Mouse (Mus musculus): ENCODE results near the gene Nmu.

Nmu gene

GRCm38 (mm10) chr5:76363453-76364104 is at the start of gene Nmu:
TSS of gene Nmu (minus strand) at chr5:76363788.
- DNase-seq: no peak

GRCm38 (mm10) chr5:76411697-76412096 is 48.1 kb upstream of the Nmu start:
- no peak for DNase-seq

DNA sequence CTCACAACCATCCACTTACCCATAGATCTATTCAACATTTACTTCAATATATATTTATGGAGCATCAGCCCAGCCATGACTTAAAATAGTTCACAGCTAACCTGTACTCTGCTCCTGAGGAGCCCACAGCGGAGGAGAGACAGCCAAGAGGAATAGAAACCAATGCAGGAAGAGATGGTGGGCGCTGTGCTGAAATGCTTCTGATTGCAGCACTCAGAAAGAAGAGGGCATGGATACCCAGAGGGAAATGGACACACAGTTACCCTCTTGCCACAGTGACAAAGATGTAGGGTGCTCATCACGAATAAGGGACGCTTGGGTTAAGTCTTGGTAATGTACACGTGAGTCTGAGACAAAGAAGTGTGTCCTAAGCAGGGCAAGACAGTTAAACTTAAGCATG is 30.8 kb upstream of the Nmu start:
- no peak for DNase-seq

- DNase-seq: no peak
Measured at GRCm38 (mm10) chr5:76389041-76389795, 25.6 kb upstream of the Nmu start.

DNA sequence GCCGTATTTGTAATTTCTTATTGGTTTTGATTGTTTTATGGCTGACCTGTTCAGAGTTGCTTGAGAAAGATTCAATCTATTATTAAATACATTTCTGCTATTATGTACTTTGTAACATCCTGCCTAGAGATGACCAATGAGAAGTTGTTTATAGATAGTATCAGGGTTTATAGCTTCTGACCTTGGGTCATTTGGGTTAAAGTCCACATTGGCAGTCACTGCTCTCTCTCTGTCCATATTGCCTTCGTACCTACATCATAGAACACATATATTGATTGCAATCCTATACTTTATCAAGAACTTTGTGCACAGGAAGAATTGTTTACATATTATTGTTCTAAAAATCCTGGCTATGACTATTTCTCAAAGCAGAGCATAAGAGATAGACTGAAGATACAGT is 24.9 kb upstream of the Nmu start:
- no peak for DNase-seq

GRCm38 (mm10) chr5:76383673-76384072 is 20.1 kb upstream of the Nmu start:
- no peak for DNase-seq

DNA sequence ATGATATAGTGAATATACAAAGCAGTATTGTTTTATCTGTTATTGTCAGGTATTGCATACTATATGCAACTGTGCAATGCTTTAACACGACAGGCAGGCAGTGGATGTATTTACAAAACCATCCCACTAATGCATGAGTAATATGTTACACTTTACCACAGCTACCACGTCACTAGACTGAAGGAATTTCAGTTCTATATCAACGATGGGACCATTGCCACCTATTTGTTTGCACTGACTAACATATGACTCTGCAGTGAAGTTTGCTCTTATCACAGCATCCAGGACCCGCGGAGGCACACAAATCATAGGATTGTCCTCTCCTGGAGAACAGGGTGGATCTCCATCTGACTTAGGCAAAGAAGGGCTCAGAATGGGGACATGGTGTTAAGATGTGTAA is 18.2 kb upstream of the Nmu start:
- DNase-seq: no peak

DNA sequence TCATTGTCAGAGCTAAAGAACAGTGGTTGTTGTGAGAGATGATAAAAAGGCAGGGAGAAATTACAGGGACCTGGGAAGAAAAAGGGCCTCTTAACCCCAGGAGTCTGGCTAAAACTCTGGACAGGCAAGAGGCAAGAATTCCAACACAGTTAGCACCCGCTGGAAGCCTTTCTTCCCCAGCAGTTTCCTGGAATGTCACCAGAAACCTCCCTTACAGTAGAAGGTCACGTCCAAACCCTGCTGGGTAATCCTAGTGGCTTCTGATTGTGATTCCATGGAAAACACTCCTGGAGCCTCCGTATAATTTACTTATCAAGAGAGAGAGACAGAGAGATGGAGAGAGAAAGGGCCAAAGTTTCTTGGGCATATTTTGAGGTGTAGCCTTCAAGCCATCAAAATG is 15.6 kb upstream of the Nmu start:
- no peak for DNase-seq

DNA sequence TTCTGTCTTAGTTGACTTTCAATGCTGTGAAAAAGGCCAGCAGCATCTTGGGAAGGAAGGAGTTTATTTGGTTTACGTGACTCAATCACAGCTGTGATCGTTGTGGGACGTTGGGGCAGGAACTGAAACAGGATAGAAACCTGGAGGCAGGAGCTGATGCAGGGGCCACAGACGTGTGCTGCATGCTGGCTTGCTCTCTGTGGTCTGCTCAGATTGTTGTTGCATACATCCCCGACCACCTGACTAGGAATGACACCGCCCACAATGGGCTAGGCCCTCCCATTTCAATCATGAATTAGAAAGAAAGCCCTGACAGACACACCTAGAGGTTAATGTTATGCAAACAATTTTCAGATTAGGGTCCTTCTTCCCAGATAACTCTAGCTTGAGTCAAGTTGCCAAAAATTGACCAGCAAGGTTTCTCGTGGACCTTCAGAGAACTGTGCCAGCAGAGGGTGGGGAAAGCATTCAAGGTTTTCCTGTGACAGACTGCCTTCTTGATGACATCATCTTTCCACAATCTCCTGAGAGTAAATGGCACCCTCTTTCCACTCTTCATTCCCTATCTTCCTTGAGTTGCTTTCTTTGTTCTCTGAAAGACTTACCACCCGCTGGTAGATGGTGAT is 5.7 kb upstream of the Nmu start:
- DNase-seq: no peak

DNA sequence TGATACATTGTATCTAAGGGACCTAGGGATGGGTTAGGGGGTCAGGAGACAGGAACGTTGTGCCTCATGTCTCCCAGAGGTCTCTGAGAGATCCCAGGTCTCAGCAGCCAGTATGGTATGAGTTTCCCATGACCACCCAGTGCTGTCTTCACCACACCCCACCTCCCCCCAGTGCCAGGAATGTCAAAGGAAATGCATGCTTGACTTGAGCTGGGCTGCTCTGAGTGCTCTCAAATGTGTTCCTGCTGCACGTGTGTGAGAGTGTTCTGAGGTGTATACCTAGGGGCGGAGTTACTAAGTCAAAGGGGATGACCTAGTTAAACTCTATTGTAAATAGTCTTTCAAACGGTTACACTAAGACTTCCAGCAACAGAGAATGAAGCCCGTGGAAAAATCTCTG is 1.8 kb upstream of the Nmu start:
- no peak for DNase-seq

- no peak for DNase-seq
Measured at GRCm38 (mm10) chr5:76360786-76361185, 2.8 kb downstream of the Nmu start.

- no peak for DNase-seq
Measured at GRCm38 (mm10) chr5:76360057-76360456, 3.5 kb downstream of the Nmu start.

- DNase-seq: no peak
Measured at GRCm38 (mm10) chr5:76351953-76352611, 11.5 kb downstream of the Nmu start.

DNA sequence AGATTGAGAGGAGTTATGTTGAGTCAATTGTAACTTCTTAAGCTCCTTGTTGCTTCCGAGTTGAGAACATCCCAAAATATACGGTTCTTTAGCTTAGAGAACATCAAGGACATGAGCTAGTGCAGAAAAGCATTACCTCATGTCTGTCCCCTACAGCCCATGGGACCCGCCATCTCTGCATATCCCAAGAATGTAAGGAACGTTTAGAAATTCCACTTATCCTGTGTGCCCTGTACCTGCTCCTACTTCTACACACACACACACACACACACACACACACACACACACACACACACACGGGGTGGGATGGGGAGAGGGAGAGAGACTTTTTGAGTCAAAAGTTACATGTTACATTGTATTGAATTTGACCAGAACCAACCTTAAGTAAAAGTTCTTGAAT is 12.1 kb downstream of the Nmu start:
- no peak for DNase-seq

GRCm38 (mm10) chr5:76346137-76346536 is 17.5 kb downstream of the Nmu start:
- DNase-seq: no peak

- no peak for DNase-seq
Measured at GRCm38 (mm10) chr5:76340931-76341330, 22.7 kb downstream of the Nmu start.

DNA sequence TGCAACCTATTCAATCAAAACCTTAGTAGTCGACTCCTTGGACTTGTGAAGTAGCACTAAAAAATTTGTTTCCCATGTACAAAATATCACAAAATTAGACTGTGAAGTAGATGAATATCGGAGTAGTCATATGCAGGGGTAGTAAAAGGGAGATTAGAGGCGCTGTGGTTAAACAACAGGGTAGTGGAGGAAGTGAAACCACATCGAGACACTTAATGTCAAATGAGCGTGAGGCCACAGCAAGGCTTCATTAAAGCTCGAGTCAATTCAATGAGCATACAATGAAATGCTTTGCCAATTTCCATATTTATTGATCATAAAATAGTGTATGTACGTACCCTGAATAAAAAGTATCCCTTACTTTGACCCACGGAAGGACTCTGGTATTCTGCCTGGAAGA is 26.5 kb downstream of the Nmu start:
- no peak for DNase-seq

DNA sequence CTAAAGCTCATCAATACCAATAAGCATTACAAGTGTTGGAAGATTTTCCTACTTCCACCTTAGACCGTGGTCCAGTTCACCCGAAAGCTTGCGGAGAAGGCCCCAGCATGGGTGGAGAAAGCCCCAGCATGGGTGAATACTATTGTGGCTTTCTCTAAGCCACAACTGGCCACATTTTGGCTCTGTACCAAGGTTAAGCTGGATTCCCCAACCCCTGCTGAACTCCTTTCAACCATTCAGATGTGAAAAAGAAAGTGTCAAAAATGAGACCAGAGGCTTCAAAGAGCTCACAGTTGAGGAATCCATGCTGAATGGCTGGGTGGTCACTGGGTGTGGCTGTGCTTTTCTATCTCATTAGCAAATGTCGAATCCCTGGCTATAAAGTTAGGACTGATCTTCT is 29.8 kb downstream of the Nmu start:
- no peak for DNase-seq

DNA sequence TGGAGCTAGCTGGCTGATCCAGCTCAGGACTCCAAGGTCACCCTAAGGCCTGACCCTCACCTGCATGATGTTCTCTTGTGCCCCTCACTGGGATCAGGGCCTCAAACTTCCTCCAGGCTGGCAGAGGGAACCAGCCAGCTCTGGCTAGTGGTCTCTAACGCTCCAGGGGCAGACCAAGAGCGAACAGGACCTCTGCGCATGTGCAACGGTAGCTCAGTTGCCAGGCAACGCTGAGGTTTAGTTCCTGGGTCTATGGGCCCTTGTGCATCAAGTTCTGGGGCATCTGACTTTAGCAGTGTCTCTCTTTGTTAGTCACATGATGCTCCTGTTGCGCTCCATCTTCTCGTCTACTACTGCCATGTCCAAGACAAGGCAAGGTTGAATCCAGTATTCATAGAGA is 32.6 kb downstream of the Nmu start, which contains the start of gene Pdcl2:
TSS of gene Pdcl2 (minus strand) at position 204 of the 400 bp plus-strand sequence.
- no peak for DNase-seq

DNA sequence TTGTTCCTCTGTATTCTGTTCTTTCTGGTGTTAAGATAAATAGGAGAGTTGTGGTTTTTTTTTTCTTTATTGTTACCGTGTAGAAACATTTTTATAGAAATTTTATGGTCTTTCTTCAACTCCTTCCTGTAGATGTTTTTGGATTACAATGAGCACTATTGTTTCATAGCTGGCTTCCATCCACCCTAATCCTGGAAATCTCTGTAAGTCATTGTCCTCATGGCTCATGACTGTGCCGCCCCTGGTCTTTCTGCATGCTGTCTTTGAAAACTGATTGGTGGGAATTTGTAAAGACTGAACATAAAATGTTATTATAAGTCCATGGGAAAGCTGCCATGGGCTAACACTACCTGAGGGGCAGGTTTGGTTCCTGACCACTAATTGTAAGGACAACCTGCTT is 36.3 kb downstream of the Nmu start:
- DNase-seq: no peak

GRCm38 (mm10) chr5:76325113-76325512 is 38.5 kb downstream of the Nmu start:
- no peak for DNase-seq

GRCm38 (mm10) chr5:76321249-76322196 is 42.1 kb downstream of the Nmu start:
- DNase-seq: no peak

Data from thymus, adult 18-20 months (tissue).